Mouse (Mus musculus) midbrain, embryonic 11.5 days (tissue): Measurements from ENCODE around the gene 2310007B03Rik. TPM values are rescaled to one million over a fixed set of nuclear protein-coding genes. Genes with fewer than 3 reads are reported as not detected.

Experiments
- polyA plus RNA-seq: library from polyadenylated mRNA; unstranded; fragments of >200 nt; fragmentation: Nextera tagmentation; extraction: Ambion mirVana; gene quantifications from 2 replicates; pipeline ENCODE4 v1.2.1, GENCODE M21; 2014

2310007B03Rik gene
- polyA plus RNA-seq, 1 experiment from 2014 or later = 0.34 TPM

Other genes with a start within 250 kb of the 2310007B03Rik start
- 34.5 and 40.4 TPM in 2 replicates for gene Capn10, start 226.6 kb downstream of the 2310007B03Rik start, polyA plus RNA-seq
- 0.32 TPM in 1 of 2 replicates, not detected in the other for gene Gpr35, start 210.1 kb downstream of the 2310007B03Rik start, polyA plus RNA-seq
- gene Aqp12, start 154.6 kb downstream of the 2310007B03Rik start, polyA plus RNA-seq = not detected in 2 replicates
- 51.0 and 59.6 TPM in 2 replicates for gene Kif1a, start 59.0 kb downstream of the 2310007B03Rik start, polyA plus RNA-seq
- gene Agxt, start 25.7 kb downstream of the 2310007B03Rik start, polyA plus RNA-seq = not detected in 2 replicates
- gene Crocc2, start 7.8 kb upstream of the 2310007B03Rik start, polyA plus RNA-seq = 0.11 TPM in 2 replicates
- 1.8 and 2.0 TPM in 2 replicates for gene Sned1, start 74.9 kb upstream of the 2310007B03Rik start, polyA plus RNA-seq
- 31.8 and 38.4 TPM in 2 replicates for gene Mterf4, start 145.0 kb upstream of the 2310007B03Rik start, polyA plus RNA-seq
- gene Ppp1r7, start 181.9 kb upstream of the 2310007B03Rik start, polyA plus RNA-seq = 88.5 and 94.8 TPM in 2 replicates
- 15.0 and 16.0 TPM in 2 replicates for gene Pask, start 182.5 kb upstream of the 2310007B03Rik start, polyA plus RNA-seq
- gene Ano7, start 213.0 kb upstream of the 2310007B03Rik start, polyA plus RNA-seq = 0.31 TPM in 1 of 2 replicates, not detected in the other